Mouse (Mus musculus): ENCODE measurements at regions not wholly inside any gene's neighbourhood (a gene's known extent, or its start where the extent isn't known, plus 50 kb on each side); places are given as distances from the start of the nearest gene placed in this dataset.

GRCm38 (mm10) chr1:51536076-51536475, 57.9 kb upstream of the Nabp1 start:
- no peak for TF ChIP-seq FOSL1 (IDR thresholded peaks at IDR 0.05; ENCODE audit: insufficient read depth, low read length, poor library complexity, severe bottlenecking)
- no peak for TF ChIP-seq CTCF (IDR thresholded peaks at IDR 0.05; ENCODE audit: control insufficient read depth, insufficient read depth, insufficient read length)
- TF ChIP-seq MYOG (IDR thresholded peaks at IDR 0.05; ENCODE audit: control insufficient read depth, extremely low read depth, insufficient read length) = no peak
- TF ChIP-seq MAX (IDR thresholded peaks at IDR 0.05) = no peak
- no peak for TF ChIP-seq MYOD1 (IDR thresholded peaks at IDR 0.05; ENCODE audit: control insufficient read depth, insufficient read length, low read depth)
